Mouse (Mus musculus): ENCODE measurements around the gene Lamb3.

- no peak for TF ChIP-seq CTCF (IDR thresholded peaks at IDR 0.05; ENCODE audit: control insufficient read depth, insufficient read depth, low read length)
- no peak for TF ChIP-seq POLR2A (IDR thresholded peaks at IDR 0.05; ENCODE audit: borderline replicate concordance, control insufficient read depth, low read depth, low read length)
These were observed 161.6 kb downstream of the Lamb3 start for GRCm38 (mm10) chr1:193369091-193369490.
